Mouse (Mus musculus): Measurements from ENCODE around the gene Celf6.

Celf6 gene

DNA sequence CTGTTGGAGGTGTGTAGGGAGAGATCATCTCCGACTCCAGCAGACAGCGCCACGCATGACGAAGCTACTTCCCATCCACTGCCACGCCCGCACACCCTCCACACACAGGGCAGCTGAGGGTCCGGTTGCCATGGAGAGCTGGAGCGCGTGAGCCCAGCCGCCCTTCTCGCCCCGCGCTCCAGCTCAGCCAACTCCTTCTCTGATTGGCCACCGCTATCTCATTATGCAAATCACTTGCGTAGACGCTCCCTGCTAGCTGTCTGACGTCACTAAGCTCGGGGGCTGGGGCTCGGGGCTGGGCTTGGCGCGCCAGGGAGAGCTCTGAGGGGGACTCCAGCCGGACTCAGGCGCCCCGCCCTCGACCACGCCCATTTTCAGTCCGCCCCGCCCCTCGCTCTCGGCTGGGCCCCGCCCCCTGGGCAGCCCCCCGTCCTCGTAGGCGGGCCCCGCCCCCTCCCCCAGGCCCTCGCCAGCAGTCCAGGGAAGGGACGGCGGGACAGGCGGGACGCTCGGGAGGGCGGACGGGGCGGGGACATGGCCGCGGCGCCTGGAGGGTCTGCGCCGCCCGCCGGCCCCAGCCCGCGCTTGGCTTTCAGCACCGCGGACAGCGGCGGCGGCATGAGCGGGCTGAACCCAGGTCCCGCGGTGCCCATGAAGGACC lies at the start of gene Celf6:
Gene Celf6, plus strand, starts transcription at position 74 of the 661 bp plus-strand sequence.
- in situ Hi-C loops (cut with MboI): no loop called here

DNA sequence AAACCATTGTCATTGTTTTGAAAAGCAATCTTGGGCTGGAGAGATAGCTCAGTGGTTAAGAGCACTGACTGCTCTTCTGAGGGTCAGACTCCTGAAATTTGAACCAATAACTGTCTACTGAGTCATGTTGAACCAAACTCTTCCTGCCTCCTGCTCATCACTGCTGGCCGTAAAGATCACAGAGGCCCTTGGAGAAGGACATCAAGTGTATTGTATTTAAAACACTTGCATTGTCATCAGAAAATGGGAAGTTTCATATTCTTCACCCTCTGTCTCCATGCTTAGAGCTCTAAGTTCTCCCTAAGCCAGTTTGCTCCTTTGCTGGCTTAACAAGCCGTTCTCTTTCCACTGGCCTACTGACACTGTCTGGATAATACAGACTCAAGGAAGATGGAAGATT lies 49.4 kb upstream of the Celf6 start:
- in situ Hi-C loops (cut with MboI): no loop called here

GRCm38 (mm10) chr9:59531645-59532044 lies 46.1 kb upstream of the Celf6 start:
- in situ Hi-C loops (cut with MboI): no loop called here

DNA sequence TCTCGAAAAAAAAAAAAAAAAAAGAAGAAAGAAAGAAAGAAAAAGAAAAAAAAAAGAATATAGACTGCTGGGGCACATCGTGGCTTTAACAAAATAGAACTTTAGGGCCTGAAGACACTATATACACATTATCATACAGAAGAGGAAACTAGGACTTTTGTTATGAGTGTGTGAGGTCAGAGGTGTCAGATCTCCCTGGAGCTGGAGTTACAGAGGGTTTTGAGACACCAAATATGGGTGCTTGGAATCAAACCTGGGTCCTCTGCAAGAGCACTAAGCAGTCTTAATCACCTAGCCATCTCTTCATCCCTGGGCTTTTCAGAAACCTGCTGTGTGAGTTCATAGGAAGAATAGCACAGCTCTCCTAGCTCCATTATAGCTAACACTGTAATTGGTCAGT lies 44.3 kb upstream of the Celf6 start:
- in situ Hi-C loops (cut with MboI): no loop called here

GRCm38 (mm10) chr9:59533889-59534288 lies 43.8 kb upstream of the Celf6 start:
- in situ Hi-C loops (cut with MboI): no loop called here

DNA sequence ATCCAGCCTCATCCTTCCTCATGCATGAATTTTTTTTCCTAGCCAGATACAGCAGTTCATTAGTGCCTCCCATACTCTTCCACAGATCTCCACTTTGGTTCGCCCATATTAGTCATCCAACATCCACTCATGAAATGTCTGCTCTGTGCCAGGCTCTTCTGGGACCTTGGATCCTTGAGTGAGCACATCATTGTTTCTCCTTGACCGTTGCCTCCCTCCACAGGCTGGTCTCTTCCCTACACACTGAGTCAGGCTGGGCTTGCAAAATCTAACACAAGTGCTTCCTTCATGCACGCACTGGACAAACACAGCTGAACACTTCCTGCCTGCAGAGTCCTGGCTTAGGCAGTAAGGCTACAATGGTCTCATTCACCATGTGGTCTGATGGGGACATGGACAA lies 40.1 kb upstream of the Celf6 start:
- in situ Hi-C loops (cut with MboI): no loop called here

DNA sequence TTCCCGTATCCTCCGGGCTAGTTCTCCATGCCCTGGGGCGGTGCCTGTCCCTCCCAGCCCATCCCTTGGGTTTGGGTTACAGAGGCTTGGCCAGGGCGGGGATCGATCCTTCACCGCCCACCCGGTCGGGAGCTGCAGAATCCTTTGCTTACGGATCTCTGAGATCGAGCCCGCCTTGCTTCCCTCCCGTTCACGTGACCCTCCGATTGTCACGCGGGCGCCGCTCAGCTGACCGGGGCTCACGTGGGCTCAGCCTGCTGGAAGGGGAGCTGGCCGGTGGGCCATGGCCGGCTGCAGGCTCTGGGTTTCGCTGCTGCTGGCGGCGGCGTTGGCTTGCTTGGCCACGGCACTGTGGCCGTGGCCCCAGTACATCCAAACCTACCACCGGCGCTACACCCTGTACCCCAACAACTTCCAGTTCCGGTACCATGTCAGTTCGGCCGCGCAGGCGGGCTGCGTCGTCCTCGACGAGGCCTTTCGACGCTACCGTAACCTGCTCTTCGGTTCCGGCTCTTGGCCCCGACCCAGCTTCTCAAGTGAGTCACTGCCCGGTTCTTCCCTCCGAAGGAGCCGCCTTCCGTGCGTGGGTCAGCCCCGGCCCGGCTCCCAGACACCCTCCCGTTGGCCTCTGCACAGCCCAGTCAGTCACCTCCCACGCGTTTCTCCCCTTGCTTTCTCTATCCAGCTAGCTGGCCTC lies 38.1 kb upstream of the Celf6 start, which contains the start of the genes Hexa and Tmem202:
Gene Hexa, plus strand, starts transcription at position 100 of the 697 bp plus-strand sequence.
Gene Tmem202, minus strand, starts transcription at position 407 of the 697 bp plus-strand sequence.
- in situ Hi-C loops (cut with MboI): no loop called here

DNA sequence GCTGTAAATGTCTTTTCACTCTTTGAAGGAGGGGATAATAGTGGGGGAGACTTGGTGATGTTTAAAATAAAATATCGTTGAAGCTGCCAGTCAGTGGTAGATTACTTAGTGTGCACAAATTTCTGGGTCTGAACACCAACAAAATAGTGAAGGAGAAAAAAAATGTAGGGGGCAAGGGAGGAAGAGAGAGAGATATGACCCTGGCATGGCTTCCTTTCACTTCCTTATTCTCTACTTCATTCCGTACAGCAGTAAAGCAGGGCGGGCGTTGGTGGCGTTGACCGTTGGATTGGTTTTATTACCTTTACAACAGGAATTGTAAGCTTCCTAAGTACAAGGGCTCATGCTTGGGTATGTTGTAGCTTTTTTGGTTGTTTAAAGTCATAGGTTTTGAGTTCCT lies 36.1 kb upstream of the Celf6 start:
- in situ Hi-C loops (cut with MboI): no loop called here

DNA sequence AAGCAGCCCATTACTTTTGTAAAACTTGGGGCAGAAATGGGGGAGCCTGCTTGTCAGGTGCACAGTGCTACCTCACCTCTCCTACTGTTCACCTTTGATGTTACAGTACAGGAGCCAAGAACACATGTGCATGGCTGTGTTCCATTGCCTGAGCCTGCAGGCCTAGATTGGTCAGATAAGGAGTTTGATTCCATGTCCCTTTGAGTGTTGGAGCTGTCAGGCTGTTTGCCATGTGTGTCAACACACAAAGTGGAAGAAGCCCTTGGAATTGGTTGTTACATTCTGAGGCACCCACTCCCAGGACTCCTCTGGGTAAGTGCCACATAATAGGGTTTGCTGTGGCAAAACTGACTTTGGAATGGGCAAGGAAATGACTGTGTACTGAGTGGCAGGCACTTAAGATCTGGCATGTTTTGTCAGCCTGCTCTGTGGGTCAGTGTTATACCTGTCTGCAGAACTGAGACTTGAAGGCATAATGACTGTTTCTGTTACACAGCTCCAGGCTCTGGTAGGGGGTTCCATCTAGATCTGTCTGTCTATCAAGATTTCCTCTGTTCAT lies 34.9 kb upstream of the Celf6 start:
- in situ Hi-C loops (cut with MboI): no loop called here

- in situ Hi-C loops (cut with MboI): no loop called here
Observed at GRCm38 (mm10) chr9:59544739-59545138, 33.0 kb upstream of the Celf6 start.

- in situ Hi-C loops (cut with MboI): no loop called here
Observed at GRCm38 (mm10) chr9:59547869-59548268, 29.8 kb upstream of the Celf6 start.

DNA sequence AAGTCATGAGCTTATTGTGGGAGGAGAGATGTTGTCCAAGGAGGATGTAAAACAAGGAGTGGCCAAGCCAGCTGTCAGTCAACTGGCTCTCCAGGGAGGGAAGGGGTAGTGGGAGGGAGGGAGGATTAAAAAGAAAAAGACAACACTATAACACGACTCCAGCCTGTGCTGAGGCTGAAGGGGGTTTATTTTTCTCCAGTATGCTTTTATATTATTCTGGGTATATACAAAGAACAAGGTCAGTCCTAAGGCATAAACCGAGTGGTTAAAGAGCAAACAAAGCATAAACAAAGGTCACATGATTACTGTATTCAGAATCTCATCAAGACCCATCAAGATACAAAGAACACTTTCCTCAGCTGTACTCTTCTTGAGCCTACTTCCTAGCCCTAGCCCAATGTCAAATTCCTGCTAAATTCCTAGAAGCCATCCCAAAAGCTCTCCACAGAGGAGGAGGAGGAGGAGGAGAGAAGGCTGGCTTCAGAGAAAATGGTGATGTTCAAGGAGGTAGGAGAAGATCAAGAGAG lies 28.7 kb upstream of the Celf6 start:
- in situ Hi-C loops (cut with MboI): no loop called here

GRCm38 (mm10) chr9:59550077-59550476 lies 27.6 kb upstream of the Celf6 start:
- in situ Hi-C loops (cut with MboI): no loop called here

DNA sequence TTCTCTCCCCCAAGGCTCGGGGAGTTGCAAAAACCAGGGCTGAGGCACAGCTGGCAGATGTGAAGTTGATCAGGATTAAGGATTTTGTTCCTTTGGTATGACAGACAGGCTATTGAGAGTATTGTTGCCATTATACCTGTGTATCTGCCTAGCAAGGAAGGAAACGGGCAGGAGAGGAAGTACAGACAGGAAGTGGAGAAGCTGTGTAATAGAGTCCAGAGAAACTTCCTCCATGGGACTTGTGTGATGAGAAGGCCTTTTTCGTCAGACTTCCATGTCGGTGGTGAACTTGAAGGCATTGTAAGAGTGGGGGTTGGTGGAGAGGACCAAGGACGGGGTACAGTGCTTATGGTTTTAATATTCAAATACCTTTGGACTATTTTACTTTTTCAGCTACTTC lies 26.7 kb upstream of the Celf6 start:
- in situ Hi-C loops (cut with MboI): no loop called here

DNA sequence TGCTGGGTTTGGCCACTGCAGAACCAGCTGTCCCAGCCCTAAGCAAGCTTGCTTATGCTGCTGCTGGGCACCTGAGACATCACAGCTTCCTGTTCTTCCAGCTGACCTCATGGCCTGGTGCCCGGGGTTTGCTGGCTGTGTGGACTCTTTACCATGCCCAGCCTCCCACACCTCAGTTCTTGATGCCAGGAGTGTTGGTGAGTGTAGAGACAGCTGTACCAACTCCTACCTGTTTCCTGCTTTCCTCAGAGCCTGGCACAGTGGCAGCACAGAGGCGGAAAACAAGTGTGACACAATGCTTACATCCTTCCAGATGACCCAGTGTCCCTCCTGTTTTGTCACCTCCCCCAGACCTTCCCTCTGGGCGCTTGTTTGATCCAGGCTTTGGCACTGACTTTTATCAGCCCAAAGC lies 26.1 kb upstream of the Celf6 start:
- in situ Hi-C loops (cut with MboI): no loop called here

DNA sequence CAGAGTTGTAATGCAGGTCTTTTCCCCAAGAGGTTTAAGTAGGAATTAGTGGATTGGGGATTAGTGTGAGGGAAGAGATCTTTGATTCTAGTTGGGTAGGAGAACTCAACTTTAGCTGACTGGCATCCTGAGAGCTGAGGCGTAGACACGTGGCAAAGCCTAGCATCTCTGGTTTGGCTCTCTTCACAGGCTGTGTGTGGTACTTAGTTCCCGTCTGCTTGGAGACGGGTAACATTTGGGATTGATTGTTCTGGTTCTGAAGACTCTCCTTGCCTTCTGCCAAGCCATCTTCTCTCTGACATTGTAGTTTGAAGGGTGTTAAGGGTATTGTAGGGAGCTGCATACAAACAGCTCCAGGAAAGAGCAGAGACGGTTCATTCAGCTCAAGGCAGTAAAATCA lies 25.1 kb upstream of the Celf6 start:
- in situ Hi-C loops (cut with MboI): no loop called here

GRCm38 (mm10) chr9:59553719-59554118 lies 24.0 kb upstream of the Celf6 start:
- in situ Hi-C loops (cut with MboI): no loop called here

GRCm38 (mm10) chr9:59565600-59565999 lies 12.1 kb upstream of the Celf6 start:
- in situ Hi-C loops (cut with MboI): no loop called here

DNA sequence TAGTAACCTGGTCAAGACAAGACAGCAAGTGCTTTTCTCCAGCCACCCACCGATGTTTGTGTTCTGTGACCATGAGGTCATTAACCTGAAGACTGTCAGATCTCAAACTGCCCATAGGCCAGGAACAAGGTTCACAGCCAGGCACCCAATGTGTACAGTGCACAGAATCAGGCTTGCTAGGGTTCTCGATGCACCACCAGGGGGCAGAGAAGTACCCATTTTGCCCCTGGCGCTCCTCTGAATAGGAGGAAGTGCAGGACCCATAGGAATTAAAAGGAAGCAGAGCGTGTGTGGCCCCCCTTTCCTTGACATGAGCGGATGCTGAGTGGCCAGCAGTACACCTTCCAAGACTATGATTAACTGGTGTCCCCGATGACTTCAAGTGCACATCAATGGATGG lies 10.6 kb upstream of the Celf6 start:
- in situ Hi-C loops (cut with MboI): no loop called here

- in situ Hi-C loops (cut with MboI): no loop called here
Observed at GRCm38 (mm10) chr9:59571852-59572251, 5.9 kb upstream of the Celf6 start.

GRCm38 (mm10) chr9:59577401-59577800 lies 316 bp upstream of the Celf6 start:
- in situ Hi-C loops (cut with MboI): no loop called here

DNA sequence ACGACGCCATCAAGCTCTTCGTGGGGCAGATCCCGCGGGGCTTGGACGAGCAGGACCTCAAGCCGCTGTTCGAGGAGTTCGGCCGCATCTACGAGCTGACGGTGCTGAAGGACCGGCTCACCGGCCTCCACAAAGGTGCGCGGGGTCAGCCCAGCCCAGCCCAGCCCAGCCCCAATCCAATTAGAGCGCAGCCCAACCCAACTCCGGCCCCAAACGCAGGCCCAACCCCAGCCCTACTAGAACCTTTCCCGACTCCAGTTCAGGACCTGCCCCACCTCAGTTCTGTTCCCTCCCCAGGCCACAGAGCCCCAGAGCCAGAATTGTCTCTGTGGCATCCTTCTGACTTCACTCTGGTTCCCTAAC lies 769 bp downstream of the Celf6 start:
- in situ Hi-C loops (cut with MboI): no loop called here

GRCm38 (mm10) chr9:59584871-59585308 lies 7.2 kb downstream of the Celf6 start:
- in situ Hi-C loops (cut with MboI): no loop called here
